Mouse (Mus musculus) bone marrow macrophage, adult 2 months (primary cell): Measurements from ENCODE around the gene Prr22. TPM values are rescaled to one million over a fixed set of nuclear protein-coding genes. Genes with fewer than 3 reads are reported as not detected.

ENCODE experiments used
- H3K27ac ChIP-seq: 2 replicates; pipeline ENCODE4 v1.5.1; 2012; ENCODE audit warnings: low read depth, low read length; ENCODE audit not compliant: insufficient read depth
- H3K4me1 ChIP-seq: 2 replicates; pipeline ENCODE4 v1.6.1; 2012; ENCODE audit warnings: low read length; ENCODE audit not compliant: control insufficient read depth, insufficient read depth
- H3K4me3 ChIP-seq: 2 replicates; pipeline ENCODE4 v1.5.1; 2012; ENCODE audit warnings: mild to moderate bottlenecking, low read length, moderate library complexity; ENCODE audit not compliant: insufficient read depth
- CTCF ChIP-seq: IDR thresholded peaks from 2 replicates; pipeline ENCODE4 v1.5.1; 2012; ENCODE audit warnings: low read depth, mild to moderate bottlenecking, low read length, moderate library complexity
- POLR2A ChIP-seq: IDR thresholded peaks from 2 replicates; pipeline ENCODE4 v1.6.1; 2012; ENCODE audit warnings: mild to moderate bottlenecking, low read depth, low read length, borderline replicate concordance
- polyA plus RNA-seq: library from polyadenylated mRNA; stranded (reverse); fragments of >200 nt; gene quantifications from 2 replicates; pipeline ENCODE4 v1.2.4, GENCODE M21; 2012; ENCODE audit not compliant: missing spikeins, insufficient read depth, insufficient read length

Prr22 gene
- polyA plus RNA-seq, 1 experiment = not detected

DNA sequence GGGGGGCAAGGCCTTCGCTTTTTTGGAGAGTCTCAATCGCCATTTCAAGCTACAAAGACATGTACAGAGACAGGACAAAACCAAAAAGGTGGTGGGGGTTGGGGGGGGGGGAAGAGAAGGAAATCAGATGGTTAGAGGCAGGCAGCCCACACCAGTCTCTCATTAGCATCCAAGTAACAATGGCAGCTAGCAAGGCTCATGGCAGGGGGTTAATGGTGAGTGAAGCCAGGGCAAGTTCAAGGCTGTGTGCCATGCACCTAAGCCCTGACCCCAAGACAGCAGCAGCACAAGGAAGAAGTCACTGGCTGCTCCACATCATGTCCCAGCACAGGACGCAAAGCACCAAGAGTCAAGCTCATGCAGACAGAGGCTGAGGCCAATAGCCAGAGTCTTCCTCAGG lies 29.2 kb downstream of the Prr22 start:
- no peak for TF ChIP-seq POLR2A
- no peak for TF ChIP-seq CTCF
- no peak overlapping the region for H3K4me3 ChIP-seq
- H3K27ac ChIP-seq = no peak overlapping the region
- H3K4me1 ChIP-seq = no peaks in the 10 kb centered on the region

DNA sequence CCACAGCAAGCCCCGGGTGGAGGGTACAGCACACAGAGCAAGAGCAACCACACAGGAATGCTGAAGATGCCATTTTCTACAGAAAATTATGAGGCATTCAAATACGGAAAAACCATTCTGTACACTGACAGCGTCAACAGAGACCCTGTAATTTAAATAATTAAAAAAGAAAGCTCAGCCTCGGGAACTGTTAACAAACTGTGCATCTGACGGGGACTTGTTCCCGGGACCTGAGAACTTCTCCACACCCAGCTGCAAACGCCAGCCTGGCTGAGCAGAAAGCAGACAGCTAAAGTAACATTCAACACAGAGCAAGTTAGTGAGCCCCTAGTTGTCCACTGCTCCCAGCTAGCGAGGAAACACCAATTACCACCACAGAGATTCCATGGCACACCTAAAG lies 32.0 kb downstream of the Prr22 start:
- no peak overlapping the region for H3K4me3 ChIP-seq
- H3K4me1 ChIP-seq = no peaks in the 10 kb centered on the region
- no peak for TF ChIP-seq CTCF
- TF ChIP-seq POLR2A = no peak
- H3K27ac ChIP-seq = no peak overlapping the region

DNA sequence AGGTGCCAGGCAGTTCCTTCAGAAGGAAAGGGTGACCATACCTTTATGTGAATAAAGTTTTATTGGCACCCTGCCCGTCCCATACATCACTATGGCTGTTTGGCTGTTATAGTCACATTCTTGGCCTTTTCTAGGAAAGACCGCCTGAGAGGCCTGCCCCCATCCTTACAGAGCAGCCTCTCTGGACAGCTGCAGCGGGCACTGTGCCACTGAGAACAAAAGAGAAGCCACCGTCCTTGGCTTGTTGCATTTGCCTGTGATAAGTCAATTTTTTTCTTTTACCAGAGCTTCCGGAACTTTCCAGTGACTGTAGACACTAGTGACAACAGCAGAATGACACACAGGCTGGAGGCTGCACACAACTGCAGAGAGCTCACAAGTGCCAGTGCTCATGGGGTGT lies 34.9 kb downstream of the Prr22 start:
- no peak for TF ChIP-seq CTCF
- TF ChIP-seq POLR2A = no peak
- Histone ChIP-seq H3K4me1 (peaks cover under 1% of the 10 kb centered on the region; the same call in 1 of the 2 replicates), H3K27ac (no peak overlapping the region), H3K4me3 (no peak overlapping the region)

DNA sequence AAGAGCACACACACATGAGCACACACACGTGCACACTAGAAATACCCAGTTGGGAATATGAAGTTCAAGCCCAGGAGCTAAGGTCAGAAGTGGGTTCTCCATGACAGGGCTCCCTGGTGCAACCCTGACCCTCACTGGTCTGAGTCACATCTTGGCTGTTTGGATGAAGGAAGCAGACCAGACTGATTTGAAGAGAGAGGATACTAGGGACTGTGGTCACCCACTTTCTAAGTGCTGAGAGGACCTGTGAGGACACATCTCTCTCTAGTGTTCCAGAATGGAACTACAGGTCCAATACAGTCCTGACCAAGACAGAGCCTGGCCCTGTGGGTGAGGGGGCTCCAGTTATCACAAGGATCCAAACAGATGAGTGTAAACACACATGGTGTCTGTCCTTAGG lies 35.7 kb downstream of the Prr22 start:
- H3K4me3 ChIP-seq = no peak overlapping the region
- peaks cover 8% of the 10 kb centered on the region for H3K4me1 ChIP-seq
- no peak overlapping the region for H3K27ac ChIP-seq
- TF ChIP-seq POLR2A (no peak), CTCF (no peak)

DNA sequence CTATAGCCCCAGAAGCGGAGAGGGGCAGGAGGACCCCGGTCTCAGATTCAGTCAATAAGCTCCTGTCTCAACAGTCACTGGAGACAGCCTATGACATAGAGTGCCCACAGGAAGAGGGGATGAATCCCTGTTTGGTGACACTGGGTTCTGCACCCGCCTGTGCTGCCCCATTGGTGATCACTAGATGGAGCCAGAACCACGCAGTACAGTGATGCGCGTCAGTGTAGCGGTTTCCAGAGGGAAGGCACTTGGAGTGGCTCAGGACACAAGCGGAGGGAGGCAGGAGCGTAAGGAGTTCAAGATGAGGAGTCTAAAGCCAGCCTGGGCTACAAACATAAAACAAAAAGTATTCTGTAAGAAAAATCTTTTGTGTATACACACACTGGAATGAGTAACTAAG lies 38.5 kb downstream of the Prr22 start:
- TF ChIP-seq POLR2A = no peak
- peak; percentile 79 for TF ChIP-seq CTCF
- Histone ChIP-seq H3K27ac (no peak overlapping the region), H3K4me1 (peaks cover 12% of the 10 kb centered on the region), H3K4me3 (no peak overlapping the region)

DNA sequence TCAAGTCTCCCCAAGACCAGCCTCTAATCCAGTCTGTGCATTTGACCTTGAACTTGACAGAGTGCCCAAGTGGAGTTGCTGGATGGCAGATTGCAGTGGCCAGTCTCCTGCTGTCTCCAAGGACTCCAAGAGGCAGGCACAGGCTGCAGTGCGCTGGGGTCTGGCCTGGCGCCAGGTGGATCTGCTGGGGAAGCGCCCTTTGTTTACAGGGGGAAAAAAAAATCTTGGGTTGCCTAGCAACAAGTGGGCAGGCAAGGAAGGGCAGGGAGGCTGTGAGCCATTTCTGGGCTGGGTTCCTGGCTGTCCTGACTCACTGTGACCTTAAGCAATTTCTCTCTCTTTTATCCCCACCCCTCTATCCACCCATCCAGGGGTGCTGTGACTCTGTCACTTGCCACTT lies 40.2 kb downstream of the Prr22 start:
- peaks cover 12% of the 10 kb centered on the region for H3K4me1 ChIP-seq
- no peak overlapping the region for H3K4me3 ChIP-seq
- no peak overlapping the region for H3K27ac ChIP-seq
- no peak for TF ChIP-seq POLR2A

DNA sequence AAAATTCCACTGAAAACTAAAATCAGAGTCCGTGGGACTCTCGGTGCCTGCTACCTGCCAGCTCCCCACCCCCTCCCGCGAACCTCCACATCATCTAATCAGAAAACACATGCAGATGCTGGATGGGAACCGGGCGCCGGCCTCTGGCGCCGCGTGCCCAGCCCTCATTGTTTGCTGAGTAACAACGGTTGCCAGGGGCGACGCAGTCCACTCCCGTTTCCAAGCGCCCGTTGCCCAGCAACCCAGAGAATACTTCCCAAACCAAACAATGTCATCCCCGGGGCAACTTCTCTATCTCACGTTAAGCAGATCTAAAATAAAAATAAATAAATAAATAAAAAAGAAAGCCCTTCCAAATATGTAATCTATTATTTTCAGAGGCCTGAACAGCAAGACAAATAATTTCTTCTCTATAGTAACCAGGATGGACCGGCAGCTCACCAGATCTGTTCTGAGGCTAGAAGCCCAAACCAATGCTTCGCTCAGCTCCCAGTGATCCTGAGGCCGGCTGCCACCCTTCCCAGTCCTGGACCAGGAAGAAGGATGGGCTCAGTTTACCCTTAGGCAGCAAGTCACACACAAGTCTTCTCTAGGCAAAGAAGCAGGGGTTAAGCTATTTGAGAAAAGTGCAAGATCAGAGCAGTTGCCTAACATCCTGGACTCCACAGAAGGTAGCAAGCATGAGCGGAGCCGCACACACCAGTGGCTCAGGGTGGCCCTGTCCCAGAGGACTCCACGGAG lies 44.4 kb downstream of the Prr22 start:
- H3K4me1 ChIP-seq = peaks cover 12% of the 10 kb centered on the region
- TF ChIP-seq POLR2A (no peak), CTCF (no peak)
- no peak overlapping the region for H3K27ac ChIP-seq
- H3K4me3 ChIP-seq = no peak overlapping the region

DNA sequence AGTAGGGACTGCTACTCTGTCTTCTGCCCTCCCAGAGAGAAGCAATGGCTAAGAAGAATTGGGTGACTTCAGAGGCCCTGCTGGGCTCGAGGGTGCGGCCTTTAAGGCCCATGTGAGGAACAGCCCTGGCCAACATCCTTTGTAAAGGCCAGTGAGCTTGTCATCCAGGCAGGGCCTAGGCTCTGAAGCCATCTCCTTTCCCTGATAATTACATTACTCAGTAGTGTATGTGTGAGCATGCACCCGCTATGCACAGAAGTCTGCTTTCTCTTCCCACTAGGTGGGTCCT lies 45.0 kb downstream of the Prr22 start:
- Histone ChIP-seq H3K4me1 (peaks cover 10% of the 10 kb centered on the region), H3K4me3 (no peak overlapping the region), H3K27ac (no peak overlapping the region)
- TF ChIP-seq CTCF = no peak
- no peak for TF ChIP-seq POLR2A

DNA sequence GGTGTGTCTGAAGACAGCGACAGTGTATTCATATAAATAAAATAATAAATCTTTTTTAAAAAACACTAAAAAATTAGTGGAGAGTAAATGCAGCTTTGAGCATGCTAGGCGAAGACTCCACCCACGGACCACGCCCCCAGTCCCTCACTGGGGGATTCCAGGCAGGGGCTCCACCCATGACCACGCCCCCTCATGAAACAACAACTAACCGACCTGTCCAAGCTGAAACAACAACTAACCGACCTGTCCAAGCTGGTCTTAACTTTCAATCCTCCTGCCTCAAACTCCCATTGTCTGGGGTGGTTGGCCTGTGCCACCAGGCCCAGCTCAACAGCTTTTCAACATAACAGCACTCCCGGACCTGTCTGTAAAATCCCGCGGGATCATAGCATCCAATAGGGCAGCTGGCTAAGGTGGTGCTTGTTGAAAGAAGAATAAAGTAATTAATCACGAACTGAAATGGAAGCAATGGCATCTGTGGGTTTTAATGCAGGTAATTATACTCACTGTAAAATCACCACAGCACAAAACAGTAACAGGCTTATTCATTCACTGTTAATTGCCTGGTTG lies 48.1 kb downstream of the Prr22 start:
- Histone ChIP-seq H3K4me1 (no peaks in the 10 kb centered on the region), H3K4me3 (no peak overlapping the region), H3K27ac (no peak overlapping the region)
- TF ChIP-seq CTCF = no peak
- TF ChIP-seq POLR2A = no peak

DNA sequence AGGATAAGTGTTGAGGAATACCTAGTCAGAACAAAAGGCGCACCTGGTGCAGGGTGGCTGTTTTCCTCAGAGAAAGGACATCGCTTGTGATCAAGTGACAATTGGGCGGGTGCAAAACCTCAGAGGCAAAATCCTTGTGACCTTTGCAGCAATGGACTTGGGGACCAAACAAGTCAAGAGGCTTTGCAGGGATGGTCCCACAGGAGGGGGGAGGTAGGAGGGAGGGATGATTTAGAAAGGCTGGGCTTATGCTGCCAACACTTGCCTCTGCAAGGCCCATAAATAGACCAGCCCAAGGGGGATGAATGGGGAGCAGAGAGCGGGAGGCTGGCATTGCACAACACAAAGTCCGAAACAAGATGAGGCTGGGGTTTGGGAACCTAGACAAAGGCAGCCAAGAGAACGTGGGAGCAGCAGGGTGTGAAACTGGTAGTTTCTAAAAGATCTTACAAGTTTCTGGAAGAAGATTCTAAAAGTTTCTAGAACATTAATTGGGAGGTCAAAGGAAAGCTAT lies 49.0 kb downstream of the Prr22 start:
- TF ChIP-seq CTCF (no peak), POLR2A (no peak)
- no peak overlapping the region for H3K4me3 ChIP-seq
- no peaks in the 10 kb centered on the region for H3K4me1 ChIP-seq
- H3K27ac ChIP-seq = no peak overlapping the region

DNA sequence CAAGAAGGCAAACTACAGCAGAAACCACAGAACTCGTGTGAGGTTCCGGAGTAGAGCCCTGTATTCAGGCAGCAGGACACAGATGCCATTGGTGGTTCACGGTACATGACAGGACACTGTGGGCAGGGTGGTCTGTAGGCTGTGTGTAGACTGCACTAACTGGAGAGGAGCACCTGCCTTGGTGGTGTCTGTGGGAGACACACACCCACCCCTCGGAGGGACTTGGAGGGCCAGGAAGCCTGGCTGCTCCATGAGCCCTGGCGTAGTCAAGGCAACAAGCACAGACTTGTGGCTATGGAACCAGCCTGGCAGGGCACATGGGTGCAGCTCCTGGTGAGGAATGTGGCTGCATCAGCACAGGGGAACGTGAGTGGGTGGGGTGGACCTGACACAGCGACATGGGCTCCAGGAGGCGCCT lies 49.7 kb downstream of the Prr22 start:
- no peak for TF ChIP-seq CTCF
- no peak for TF ChIP-seq POLR2A
- H3K4me3 ChIP-seq = no peak overlapping the region
- no peaks in the 10 kb centered on the region for H3K4me1 ChIP-seq
- H3K27ac ChIP-seq = no peak overlapping the region

Other genes with a start within 250 kb of the Prr22 start
- gene Gm20219, start 215.9 kb upstream of the Prr22 start, polyA plus RNA-seq = 1.6 and 2.1 TPM in 2 replicates
- gene Safb2, start 185.7 kb upstream of the Prr22 start, polyA plus RNA-seq = 164 and 176 TPM in 2 replicates
- 73.7 and 75.6 TPM in 2 replicates for gene Safb, start 185.4 kb upstream of the Prr22 start, polyA plus RNA-seq
- gene 2410015M20Rik, start 160.5 kb upstream of the Prr22 start, polyA plus RNA-seq = 80.8 and 87.4 TPM in 2 replicates
- 507 and 564 TPM in 2 replicates for gene Rpl36, start 156.8 kb upstream of the Prr22 start, polyA plus RNA-seq
- gene Lonp1, start 143.4 kb upstream of the Prr22 start, polyA plus RNA-seq = 29.6 and 29.9 TPM in 2 replicates
- not detected in 2 replicates for gene Catsperd, start 142.1 kb upstream of the Prr22 start, polyA plus RNA-seq
- 36.9 and 38.5 TPM in 2 replicates for gene Ranbp3, start 97.0 kb upstream of the Prr22 start, polyA plus RNA-seq
- 75.1 and 96.1 TPM in 2 replicates for gene Ndufa11, start 52.5 kb upstream of the Prr22 start, polyA plus RNA-seq
- 11.0 and 13.7 TPM in 2 replicates for gene Vmac, start 52.2 kb upstream of the Prr22 start, polyA plus RNA-seq
- 0.55 and 0.80 TPM in 2 replicates for gene Nrtn, start 12.7 kb upstream of the Prr22 start, polyA plus RNA-seq
- 21.4 and 24.9 TPM in 2 replicates for gene Dus3l, start 5.5 kb upstream of the Prr22 start, polyA plus RNA-seq
- 1.1 and 1.2 TPM in 2 replicates for gene Rfx2, start 60.8 kb downstream of the Prr22 start, polyA plus RNA-seq
- gene Acsbg2, start 104.2 kb downstream of the Prr22 start, polyA plus RNA-seq = not detected in 2 replicates
- gene 1700061G19Rik, start 105.2 kb downstream of the Prr22 start, polyA plus RNA-seq = not detected in 2 replicates
- gene Mllt1, start 165.2 kb downstream of the Prr22 start, polyA plus RNA-seq = 10.8 and 15.5 TPM in 2 replicates
- not detected in 2 replicates for gene Acer1, start 211.9 kb downstream of the Prr22 start, polyA plus RNA-seq
- 18.1 and 19.6 TPM in 2 replicates for gene Clpp, start 220.1 kb downstream of the Prr22 start, polyA plus RNA-seq
- gene Alkbh7, start 227.1 kb downstream of the Prr22 start, polyA plus RNA-seq = 12.5 and 13.6 TPM in 2 replicates
- gene Pspn, start 229.8 kb downstream of the Prr22 start, polyA plus RNA-seq = not detected in 2 replicates
- gene Gtf2f1, start 241.0 kb downstream of the Prr22 start, polyA plus RNA-seq = 57.7 and 61.5 TPM in 2 replicates
- not detected in 2 replicates for gene Gm17949, start 241.2 kb downstream of the Prr22 start, polyA plus RNA-seq